Mouse (Mus musculus): ENCODE data around the gene Saysd1.

GRCm38 (mm10) chr14:20149127-20150080 lies 11.1 kb upstream of the Saysd1 start:
- TF ChIP-seq CTCF (IDR thresholded peaks at IDR 0.05; ENCODE audit: low read depth, low read length) (no peak), POLR2AphosphoS5 (IDR thresholded peaks at IDR 0.05; ENCODE audit: insufficient replicate concordance, low read depth, low read length) (no peak)

Measured in G1E (cell line).